Mouse (Mus musculus) limb, embryonic 13.5 days (tissue): Measurements from ENCODE around the gene Scamp5. TPM values are rescaled to one million over a fixed set of nuclear protein-coding genes. Genes with fewer than 3 reads are reported as not detected.

Experiments
- ATAC-seq: fragments of 200-750 bp; cut with Nextera tagmentation; 2 replicates; pipeline ENCODE4 v1.8.0; 2017; ENCODE audit warnings: low read depth, moderate number of reproducible peaks, moderate TSS enrichment; ENCODE audit not compliant: low FRiP score
- H3K27ac ChIP-seq: fragments of 300-500 bp; sonication (generic); 2 replicates; pipeline ENCODE4 v1.5.1; 2015; ENCODE audit warnings: inconsistent platforms, mild to moderate bottlenecking, moderate library complexity
- H3K27me3 ChIP-seq: fragments of 300-500 bp; sonication (generic); 2 replicates; pipeline ENCODE4 v1.6.1; 2015; ENCODE audit warnings: mild to moderate bottlenecking, inconsistent platforms
- H3K36me3 ChIP-seq: fragments of 300-500 bp; sonication (generic); 2 replicates; pipeline ENCODE4 v1.6.1; 2015; ENCODE audit warnings: inconsistent platforms, mild to moderate bottlenecking, moderate library complexity
- H3K4me1 ChIP-seq: fragments of 300-500 bp; sonication (generic); 2 replicates; pipeline ENCODE4 v1.6.1; 2015; ENCODE audit warnings: inconsistent platforms
- H3K4me2 ChIP-seq: fragments of 300-500 bp; sonication (generic); replicated peaks from 2 replicates; pipeline ENCODE4 v1.6.1; 2015; ENCODE audit warnings: inconsistent platforms, mild to moderate bottlenecking, moderate library complexity
- H3K4me3 ChIP-seq: fragments of 300-500 bp; sonication (generic); 2 replicates; pipeline ENCODE4 v1.5.1; 2015; ENCODE audit warnings: moderate library complexity, mild to moderate bottlenecking, inconsistent platforms
- H3K9ac ChIP-seq: fragments of 300-500 bp; sonication (generic); 2 replicates; pipeline ENCODE4 v1.6.1; 2015; ENCODE audit warnings: mild to moderate bottlenecking, inconsistent platforms
- H3K9me3 ChIP-seq: fragments of 300-500 bp; sonication (generic); 2 replicates; pipeline ENCODE4 v1.6.1; 2016; ENCODE audit warnings: inconsistent platforms
- WGBS: fragments of 180-500 bp; shearing (Covaris S2); methylation state at CpG from one replicate; pipeline ENCODE4 v1.1.7; 2015; 5-methylcytosine and 5-hydroxymethylcytosine counted together
- polyA plus RNA-seq: library from polyadenylated mRNA; unstranded; fragments of >200 nt; fragmentation: Nextera tagmentation; extraction: Ambion mirVana; gene quantifications from 2 replicates; pipeline ENCODE4 v1.2.1, GENCODE M21; 2015

Scamp5 gene
- polyA plus RNA-seq, 1 experiment from 2014 or later: 12.9 TPM

DNA sequence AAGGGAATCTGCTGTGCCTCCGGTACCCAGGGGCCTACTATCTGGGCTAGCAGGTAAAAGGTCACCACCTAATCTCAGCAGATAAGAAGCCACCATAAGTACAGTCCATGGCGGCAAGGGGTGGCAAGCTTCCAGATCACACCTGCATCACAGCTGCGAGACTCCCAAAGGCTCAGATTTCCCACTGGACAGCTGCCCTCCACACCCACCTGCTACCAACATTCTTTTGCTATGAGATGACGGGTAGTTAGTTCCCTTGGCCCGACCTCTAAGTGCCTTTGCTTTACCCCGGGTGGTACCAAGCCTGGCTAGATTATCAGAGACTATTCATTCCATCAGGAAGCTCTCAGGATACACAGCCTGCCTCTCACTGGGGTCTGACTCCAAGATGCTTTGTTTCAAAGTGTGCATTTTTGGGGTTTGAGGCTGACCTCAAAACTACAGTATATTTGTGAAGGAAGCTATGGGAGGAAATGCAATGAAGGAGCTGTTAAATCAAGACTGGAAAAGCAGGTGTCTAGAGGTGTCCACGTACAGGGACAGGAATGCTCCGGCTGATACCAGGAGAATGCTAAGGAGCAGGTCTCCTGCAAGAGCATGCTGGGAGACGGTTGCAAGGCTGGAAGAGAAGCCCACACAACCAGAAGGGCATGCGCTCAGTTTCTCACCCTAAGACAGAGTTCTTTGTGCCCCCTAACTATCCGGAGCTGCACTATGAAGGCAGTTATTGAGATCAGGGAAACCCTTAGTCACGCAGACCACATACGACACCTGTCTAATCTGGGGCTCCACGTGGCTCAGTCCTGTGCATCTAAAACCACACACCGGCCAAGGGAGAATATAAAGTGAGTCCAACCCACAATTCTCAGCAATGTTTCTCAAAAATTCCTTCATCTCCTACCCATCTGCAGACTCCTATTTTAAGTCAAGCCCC, 65.3 kb downstream of the Scamp5 start:
- Histone ChIP-seq H3K4me3 (no peak overlapping the region), H3K36me3 (no peaks in the 10 kb centered on the region), H3K27ac (no peak overlapping the region), H3K4me1 (no peaks in the 10 kb centered on the region), H3K4me2 (no peak overlapping the region), H3K27me3 (no peaks in the 10 kb centered on the region), H3K9ac (no peak overlapping the region), H3K9me3 (peaks cover 14% of the 10 kb centered on the region; the same call in 1 of the 2 replicates)
- WGBS: 82% methylated on average over 15 of the region's 15 CpGs
- ATAC-seq: no peak

GRCm38 (mm10) chr9:57398773-57399172, 69.1 kb downstream of the Scamp5 start:
- H3K4me2 ChIP-seq: no peak overlapping the region
- no peak overlapping the region for H3K9ac ChIP-seq
- H3K27ac ChIP-seq: no peak overlapping the region
- H3K4me1 ChIP-seq: no peaks in the 10 kb centered on the region
- no peaks in the 10 kb centered on the region for H3K27me3 ChIP-seq
- H3K36me3 ChIP-seq: no peaks in the 10 kb centered on the region
- H3K4me3 ChIP-seq: no peak overlapping the region
- no peak for ATAC-seq
- WGBS: 85% methylated on average over 2 of the region's 2 CpGs
- peaks cover 17% of the 10 kb centered on the region; the same call in 1 of the 2 replicates for H3K9me3 ChIP-seq

GRCm38 (mm10) chr9:57392892-57393291, 75.0 kb downstream of the Scamp5 start:
- ATAC-seq: no peak
- no peaks in the 10 kb centered on the region for H3K36me3 ChIP-seq
- H3K9ac ChIP-seq: no peak overlapping the region
- no peaks in the 10 kb centered on the region for H3K27me3 ChIP-seq
- no peak overlapping the region for H3K27ac ChIP-seq
- H3K4me1 ChIP-seq: no peaks in the 10 kb centered on the region
- no peak overlapping the region for H3K4me3 ChIP-seq
- no peak overlapping the region for H3K4me2 ChIP-seq
- 64% methylated on average over 1 of the region's 1 CpGs for WGBS
- 0 out of 2 replicates have a peak, but pooled peaks cover 3% of the 10 kb centered on the region for H3K9me3 ChIP-seq

Other genes starting within 250 kb of the Scamp5 start
- gene Trcg1, start 231.5 kb downstream of the Scamp5 start, polyA plus RNA-seq: not detected in 2 replicates
- gene 1700017B05Rik, start 205.4 kb downstream of the Scamp5 start, polyA plus RNA-seq: 16.5 and 17.6 TPM in 2 replicates
- gene Ppcdc, start 27.9 kb downstream of the Scamp5 start, polyA plus RNA-seq: 26.8 and 30.0 TPM in 2 replicates
- 0.87 and 1.9 TPM in 2 replicates for gene Rpp25, start 36.0 kb upstream of the Scamp5 start, polyA plus RNA-seq
- 495 and 497 TPM in 2 replicates for gene Cox5a, start 53.2 kb upstream of the Scamp5 start, polyA plus RNA-seq
- 24.2 and 26.8 TPM in 2 replicates for gene Fam219b, start 69.5 kb upstream of the Scamp5 start, polyA plus RNA-seq
- gene Mpi, start 84.7 kb upstream of the Scamp5 start, polyA plus RNA-seq: 56.3 and 58.8 TPM in 2 replicates
- gene Scamp2, start 92.9 kb upstream of the Scamp5 start, polyA plus RNA-seq: 67.1 and 69.1 TPM in 2 replicates
- gene Ulk3, start 121.4 kb upstream of the Scamp5 start, polyA plus RNA-seq: 21.0 and 21.4 TPM in 2 replicates
- not detected in 2 replicates for gene Cplx3, start 138.2 kb upstream of the Scamp5 start, polyA plus RNA-seq
- gene Lman1l, start 152.7 kb upstream of the Scamp5 start, polyA plus RNA-seq: not detected in 2 replicates
- gene Csk, start 185.6 kb upstream of the Scamp5 start, polyA plus RNA-seq: 32.6 and 32.7 TPM in 2 replicates
- not detected in 2 replicates for gene Cyp1a2, start 215.6 kb upstream of the Scamp5 start, polyA plus RNA-seq
- gene Cyp1a1, start 219.9 kb upstream of the Scamp5 start, polyA plus RNA-seq: not detected in 2 replicates
- 39.3 TPM in 2 replicates for gene Edc3, start 240.5 kb upstream of the Scamp5 start, polyA plus RNA-seq